Mouse (Mus musculus): ENCODE measurements at regions not wholly inside any gene's neighbourhood (a gene's known extent, or its start where the extent isn't known, plus 50 kb on each side); places are given as distances from the start of the nearest gene placed in this dataset.

DNA sequence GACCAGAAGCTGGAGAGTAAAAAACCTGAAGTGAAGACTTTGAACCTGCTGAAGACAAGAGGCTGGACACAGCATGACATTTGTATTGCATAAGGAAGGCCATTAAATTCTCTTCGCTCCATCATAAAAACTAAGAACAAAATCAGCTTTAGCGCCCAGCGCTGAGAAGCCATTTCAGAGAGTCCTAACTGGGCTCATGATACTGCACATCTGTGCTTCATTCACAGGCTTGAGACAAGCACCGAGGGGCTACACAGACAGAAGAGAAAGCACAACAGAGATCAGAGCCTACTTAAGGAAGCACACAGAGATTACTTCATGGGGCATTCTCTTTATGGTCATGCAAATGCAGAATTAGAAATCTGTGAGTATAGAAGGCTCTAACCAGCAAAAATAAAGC lies 338.2 kb upstream of the G2e3 start:
- no peak for DNase-seq

DNA sequence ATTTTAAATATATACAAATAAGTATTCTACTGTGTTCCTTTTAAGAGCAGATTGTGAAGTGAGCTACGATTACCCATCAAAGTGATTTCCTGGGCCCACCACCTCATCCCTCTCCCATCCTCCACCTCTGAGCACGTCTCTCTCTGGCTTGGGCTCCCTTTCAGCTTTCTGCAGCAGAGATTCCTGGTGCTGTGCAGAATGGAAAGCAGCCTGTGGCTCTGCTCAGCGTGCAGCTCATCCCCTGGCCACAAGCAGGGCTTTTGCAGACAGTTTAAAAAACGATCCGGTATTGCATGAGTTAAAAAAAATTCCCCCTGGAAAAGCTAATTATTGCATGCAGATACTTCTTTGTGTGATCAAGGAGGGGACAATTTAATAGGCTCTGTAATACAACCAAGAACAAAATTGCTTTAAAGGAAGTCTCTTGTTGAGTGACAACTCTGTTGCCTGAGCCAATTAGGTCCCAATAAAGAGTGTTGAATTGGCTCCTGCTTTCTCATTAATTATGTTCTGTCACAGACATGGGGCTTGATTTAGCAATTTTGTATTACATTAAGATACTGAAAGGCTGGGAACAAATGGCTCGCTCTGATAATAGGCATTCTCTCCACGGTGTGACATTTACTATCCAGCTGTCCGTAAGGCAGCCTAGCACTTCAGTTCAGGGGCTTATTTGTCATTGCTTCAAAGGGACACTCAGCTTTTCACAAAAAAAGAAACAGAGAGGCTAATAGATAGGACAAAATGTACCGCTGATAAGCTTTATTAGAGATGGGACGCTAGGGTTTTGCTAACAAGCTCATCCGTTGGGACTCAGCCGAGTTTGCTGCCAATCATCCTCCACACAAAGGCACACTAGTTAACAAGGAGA lies 345.9 kb upstream of the G2e3 start:
- DNase-seq = peak; percentile 55

DNA sequence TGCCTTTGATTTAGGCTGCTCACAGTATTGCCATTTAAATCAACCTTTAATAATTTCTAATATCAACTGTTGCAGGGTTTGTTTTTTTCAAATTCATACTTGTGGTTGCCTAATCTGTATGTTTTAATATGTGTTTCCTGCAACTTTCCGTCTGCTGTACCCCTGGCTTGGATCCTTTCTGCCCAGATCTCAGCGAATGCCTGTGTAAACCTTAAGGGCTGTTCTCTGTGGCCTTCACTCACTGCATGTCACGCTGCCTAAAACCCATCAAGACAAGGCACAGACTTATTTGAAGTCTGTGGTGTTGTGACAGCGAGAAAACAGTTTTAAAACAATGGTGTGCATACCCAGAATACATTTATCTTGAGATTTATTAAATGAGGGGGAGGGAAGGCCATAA lies 346.8 kb upstream of the G2e3 start:
- no peak for DNase-seq

DNA sequence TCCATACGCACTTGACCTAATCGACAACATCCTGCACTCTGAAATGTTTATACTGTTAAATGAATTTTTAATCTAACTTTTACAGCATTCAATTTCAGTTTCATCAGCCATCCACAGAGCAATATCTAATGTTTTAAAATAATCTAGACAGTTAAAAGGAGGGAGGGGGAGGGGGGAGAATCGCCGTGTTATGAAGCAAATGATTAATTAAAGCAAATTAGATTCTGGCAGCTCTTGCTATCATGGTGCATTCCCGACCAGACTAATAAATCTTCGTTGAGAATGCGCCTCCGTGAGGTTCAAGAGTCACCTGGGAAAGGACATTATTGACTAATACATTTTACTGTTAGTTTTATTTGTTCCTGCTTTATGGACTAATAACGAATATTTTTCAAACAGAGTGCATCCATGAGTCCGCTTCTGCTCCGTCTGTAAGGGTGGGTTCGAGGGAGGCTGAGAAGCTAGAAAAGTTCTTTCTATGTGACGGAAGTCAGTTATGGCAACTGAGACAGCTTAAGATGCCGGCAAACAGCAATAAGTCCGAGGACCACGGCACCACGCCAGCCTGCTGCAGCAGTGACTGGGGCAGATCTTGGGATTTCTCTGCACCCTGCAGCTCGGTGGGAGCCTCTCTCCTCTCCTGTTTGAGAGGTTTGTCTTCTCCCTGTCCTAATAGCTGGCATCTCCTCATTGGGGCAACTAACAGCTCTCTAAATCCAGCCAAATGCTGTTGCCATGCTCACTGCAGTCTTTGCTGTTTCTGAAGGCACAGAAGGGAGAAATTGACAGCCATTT lies 347.4 kb upstream of the G2e3 start:
- no peak for DNase-seq

DNA sequence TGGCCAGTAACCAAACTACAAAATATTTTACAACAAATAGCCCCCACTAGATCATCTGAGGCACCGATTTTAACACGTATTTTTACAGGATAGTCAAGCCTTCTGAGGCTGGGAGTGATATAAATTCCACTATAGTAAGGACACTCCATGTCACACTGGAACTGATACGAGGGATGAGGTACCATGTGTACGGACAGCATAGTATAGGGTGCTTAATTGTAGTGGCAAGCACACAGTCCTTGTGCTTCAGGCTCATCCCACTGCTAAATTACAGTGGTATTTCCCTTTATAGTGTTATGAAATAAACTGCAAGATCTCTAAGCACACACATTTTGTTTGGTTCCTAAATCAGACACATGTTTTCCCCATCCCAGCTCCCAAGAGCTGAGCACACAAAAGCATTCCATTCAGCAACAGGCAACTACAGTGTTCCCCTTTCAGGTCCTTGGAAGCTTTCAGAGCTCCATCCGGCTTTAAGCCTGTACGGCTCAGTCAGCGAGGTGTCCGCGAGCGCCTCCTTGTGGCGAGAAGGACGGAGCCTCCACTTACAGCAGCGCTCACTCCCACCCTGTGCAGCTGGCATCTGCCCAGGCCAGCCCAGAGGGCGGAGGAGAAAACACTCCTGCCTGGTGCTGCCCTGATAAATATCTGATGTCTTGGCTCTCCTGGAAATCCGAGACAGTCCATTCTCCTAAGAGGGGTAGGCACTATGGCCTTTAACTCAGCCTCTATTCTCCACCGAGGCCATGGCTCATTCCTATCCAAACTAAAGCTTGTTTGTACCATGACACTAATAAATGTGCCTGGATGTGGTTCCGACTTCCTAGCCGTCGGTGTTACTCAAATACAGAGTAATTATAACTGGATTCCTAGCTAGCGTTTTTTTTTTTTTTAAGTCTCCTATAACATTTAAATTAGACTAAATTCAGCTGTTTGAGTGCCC lies 348.3 kb upstream of the G2e3 start:
- DNase-seq = peak; percentile 88

DNA sequence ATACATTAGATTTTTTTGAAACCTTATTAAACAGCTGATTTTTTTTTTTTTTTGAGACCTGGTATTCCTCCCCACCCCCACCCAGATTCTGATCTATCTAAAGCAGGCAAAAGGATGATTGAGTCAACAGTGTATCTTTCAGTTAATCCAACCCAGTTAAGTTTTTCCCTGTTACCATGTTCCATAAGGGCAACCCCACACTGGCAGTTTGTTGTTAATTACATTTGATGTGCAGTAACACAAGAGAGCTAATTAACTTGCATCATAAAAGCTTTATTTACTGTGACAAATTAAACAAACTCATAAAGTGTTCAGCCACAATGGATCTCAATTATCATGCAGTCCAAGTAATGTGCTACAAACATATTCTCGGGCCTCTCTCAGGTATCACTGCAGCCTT lies 346.8 kb upstream of the Prkd1 start:
- DNase-seq = no peak

DNA sequence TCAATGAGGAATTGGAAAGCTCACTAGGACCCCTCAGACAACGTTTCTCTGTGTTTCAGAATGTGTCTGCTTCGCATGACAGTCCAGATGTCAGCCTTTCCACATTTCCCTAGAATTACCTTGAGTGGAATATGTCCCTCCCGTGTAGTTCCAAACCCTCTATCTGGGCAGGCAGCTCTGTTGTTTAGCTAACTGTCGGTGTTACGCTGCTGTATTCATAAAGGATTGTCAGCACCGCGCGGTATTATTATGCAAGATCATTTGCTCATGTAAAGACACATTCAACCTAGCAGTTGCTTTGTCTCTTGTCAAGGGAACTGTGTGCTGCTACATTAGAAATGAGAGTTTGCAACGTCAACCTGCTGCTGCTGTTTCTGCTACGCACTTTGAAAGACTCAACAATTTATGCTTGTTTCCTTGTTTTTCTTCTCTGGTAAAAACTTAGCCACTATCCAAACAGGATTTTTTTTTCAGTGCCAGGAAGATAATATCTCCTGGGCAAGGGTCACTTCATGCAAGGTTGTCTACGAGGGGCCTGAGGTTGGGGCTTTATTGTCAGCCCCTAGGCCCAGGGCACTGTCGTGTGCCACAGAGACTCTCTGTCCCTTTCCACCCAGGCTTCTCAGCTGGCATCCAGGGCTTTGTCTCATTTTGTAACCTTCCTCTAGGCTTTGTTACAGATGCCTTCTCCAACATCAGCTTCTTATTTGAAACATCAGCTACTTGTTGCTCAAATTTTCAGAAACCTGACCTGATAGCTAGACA lies 340.8 kb upstream of the Prkd1 start:
- no peak for DNase-seq

DNA sequence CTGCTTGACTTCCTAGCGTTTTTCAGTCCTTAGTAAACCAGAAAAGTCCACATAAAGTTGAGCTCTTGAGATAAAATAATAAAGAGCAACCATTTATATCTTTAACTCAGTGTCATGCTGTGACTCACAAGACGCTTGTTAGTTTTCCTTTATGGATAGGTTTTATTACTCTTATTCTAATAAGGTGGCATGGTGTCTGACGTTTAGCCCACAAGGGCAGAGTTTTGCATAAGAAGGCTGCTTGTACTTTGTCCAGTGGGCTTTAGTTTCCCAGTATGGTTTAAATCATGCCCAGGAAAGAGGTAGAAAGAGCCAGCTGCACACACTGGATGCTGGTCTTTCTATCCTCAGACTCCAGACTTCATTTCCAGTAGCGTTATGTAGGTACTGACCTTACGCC lies 332.4 kb upstream of the Prkd1 start:
- no peak for DNase-seq

DNA sequence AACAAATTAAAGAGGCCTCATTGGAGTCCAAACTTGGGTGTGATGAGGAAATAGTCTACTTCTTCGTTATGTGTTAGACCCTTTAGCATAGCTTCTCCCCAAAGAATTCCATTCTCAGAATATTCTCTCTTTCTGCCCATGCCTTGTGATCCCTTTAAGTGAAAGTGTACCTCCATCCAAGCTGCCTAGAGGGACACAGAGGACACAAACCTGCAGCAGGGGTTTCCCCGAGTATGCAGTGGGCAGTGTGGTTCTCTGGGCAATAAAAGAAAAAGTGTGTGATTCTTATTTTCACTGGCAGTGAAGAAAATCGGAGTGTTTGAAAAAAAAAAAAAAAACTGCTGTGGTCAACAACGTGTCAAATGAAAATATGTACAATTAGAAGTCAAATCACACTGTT lies 331.9 kb upstream of the Prkd1 start:
- DNase-seq = no peak

DNA sequence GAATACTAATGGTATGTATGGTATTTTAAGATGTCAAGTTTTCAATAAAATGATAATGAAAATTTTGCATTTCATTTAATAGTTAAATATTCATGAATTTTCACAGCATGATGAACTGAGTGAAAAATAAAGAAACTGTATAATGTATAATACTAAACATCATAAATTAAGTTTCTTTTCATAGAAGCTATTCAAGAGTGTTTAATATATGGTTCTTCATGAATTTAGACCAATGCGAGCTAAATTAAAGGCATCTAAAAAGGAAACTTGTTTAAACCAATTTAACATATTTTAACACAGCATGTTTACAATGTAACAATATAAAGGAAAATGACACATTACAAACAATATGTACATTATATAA lies 321.8 kb upstream of the Prkd1 start:
- DNase-seq = no peak

DNA sequence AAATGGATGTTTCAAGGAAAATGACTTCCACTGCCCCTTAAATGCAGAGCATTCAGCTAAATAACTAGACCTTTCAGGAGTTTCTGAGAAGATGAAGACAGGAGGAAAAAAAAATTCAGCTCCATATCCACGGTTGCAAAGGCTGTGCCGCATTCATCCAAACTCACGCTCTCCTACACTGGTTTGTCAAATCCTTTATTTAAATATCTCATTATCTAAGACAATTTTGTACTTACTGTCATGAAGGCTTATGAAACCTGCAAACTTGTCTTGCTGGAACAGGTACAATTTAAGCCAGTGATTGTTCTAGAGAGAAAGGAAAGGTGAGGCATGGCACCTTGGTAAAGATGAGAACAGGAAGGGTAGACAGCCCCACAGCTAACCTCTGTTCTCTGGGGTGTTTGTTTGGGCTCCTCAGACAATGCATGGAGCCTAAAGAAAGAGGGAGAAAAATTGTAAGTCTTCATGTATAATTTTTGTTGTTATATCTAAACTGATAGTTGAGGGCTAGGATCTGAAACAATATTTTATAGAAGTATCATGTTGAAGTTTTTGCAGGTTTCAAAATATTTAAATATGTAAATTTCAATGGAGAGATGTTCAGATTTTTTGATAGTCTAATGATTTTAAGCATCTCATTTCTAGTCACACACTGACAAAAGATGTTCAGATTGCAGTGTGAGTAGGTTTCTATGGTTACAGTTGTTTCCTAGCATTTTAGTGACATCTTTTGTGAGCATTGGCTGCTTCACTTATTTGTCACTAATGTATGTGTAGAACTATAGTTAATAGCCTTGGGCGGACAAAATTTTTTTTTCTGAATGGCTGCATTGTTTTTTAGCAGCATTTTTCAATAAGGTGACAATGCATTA lies 321.2 kb upstream of the Prkd1 start:
- no peak for DNase-seq

DNA sequence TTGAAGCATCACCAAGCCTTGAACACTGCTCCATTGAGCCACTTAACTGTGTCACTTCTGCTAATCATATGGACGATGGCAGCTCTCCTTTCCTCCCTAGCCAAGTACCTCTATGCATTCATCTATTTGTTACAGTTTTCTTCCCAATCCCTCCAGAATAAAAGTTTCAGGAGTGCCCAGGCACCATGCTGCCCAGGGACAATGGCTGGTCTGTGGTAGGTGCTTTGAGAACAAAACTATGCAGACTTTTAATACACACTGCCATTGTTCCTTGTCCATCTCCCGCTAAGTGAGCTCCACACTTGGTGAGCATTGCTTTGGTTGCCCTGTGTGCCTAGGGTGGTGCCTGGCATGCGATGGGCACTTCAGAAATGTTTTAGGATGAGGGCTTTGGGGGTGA lies 320.5 kb upstream of the Prkd1 start:
- peak; percentile 17 for DNase-seq

DNA sequence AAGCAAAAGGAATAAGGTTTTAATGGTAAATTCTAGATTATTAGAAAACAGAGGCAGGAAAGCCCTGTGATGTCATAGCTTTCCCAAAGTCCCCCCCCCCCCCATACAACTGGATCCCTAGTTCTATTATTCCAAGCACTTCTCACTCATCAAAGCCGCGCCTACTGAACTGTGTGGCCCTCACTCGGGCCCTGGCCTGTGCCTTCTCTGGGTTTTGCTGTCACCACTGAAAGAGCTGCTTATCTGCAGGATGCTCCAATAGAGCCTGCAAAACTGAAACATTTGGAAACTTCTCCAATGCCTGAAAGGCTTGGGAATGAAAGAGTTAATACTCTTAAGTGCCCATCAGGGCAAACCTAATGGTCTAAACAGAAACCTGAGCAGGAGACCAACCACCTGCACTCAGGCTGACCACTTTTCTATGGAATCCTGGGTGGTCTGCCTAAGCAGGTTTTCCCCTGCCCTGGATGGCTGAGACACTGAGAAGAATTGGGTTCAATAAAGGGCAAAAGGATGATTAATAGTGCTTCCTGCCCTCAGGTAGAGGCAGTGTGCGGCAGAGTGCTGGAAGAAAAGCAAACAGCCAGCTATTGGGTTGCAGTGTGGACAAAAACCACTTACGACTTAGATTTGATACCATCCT lies 318.4 kb upstream of the Prkd1 start:
- peak; percentile 34 for DNase-seq

DNA sequence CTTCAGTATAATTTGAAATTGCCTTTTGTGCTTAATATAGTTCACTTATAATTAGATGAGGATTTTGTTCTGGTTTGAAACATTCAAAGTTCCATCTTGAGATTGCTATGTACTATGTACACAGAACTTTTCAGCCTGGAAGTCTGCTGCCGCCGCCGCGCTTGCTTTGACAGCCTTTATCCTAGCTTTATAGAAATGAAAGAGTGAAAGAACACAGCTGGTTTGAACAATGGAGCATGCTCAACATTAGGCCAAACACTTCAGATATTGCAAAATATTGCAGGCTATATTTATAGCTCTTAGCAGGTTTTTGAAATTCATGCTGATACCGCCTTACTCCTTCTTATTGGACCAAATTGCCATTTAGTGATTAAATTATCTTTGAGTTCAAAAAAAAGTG lies 305.1 kb upstream of the Prkd1 start:
- no peak for DNase-seq

DNA sequence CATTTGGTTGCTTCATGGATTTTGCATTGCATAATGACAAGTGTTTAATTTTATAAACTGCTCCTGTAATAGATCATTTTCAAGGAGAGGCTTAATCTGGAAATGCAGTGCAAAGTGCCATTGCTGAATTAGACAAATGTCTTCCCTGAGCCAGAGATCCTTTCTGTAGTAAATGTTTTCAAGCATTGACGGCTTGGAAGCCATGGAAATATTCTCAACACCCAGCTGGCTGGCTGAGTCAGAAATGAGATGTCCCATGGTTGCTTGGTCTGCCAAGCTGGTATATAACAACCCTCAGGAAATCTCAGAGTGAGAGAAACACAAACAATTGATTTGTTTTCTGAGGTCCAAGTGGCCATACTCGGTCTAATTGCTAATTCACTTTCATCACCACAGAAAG lies 298.1 kb upstream of the Prkd1 start:
- DNase-seq = no peak

DNA sequence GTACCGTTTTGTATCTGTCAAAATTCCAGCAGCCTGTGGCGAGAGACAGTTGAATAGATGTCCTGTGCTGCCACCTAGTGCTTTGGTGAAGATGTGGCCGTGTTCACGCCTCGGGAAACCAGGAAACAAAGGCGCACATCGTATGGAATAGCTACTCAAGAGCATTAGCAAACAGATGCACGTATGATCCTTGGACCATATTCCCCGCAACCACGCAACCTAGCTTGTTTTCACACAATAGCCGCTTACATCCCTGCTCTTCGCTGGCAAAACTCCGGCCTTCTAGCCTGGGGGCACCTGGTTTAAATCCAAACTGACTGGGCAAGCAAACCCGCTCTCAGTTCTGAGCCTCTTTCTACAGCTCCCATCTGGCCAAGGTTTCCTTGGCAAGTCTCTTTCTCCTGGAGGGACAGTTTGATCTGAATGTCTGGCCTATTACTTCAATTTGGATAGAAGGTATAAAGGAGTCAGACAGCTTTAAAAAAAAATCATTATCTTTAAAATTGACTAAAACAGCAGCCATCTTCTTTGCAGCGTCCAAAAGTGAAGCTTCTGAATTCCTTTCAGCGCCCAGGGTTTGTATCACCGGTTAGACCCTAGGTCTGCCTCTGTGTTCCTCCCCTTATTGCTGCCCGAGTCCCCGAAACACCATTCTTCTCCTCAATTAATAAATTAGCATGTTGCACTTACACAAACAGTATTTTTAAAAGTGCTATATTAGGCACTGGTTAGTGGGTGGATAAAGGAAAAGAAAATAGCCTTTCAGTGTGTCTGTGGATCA lies 295.0 kb upstream of the Prkd1 start:
- peak; percentile 89 for DNase-seq

DNA sequence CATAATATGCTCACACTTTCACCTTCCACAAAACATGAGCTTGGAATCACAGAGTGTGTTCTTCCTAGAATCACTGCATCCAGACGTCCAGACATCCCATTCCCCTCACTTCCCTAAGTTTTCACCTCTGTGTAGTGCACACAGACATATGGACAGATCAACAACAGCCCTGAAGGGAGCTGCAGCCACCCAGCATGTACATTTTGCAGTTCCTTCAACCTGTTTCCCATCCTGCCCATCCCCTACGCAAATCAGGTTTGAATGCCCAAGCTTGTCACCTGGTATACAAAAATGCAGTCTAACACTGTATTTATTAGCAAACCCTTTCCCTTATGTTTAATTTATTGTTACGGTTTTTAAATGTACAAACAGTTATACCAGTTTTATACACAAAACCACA lies 294.4 kb upstream of the Prkd1 start:
- no peak for DNase-seq

DNA sequence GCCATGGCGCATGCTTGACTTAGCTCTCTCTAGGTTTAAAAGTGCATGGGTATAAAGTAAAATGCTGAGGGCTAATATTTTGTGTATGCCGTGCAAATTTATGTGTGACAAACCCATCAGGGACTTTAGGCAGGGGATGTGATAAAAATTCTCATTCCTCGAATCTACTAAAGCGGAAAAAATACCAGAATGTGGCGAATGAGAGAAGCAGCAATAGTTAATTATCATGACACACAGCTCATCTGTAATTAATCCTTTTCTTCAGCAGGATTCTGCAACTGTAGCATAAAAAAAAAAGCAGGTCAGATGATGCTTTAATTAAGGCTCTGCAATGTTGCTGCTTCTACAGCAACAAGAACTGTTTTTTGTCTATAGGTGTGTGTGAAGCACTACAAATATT lies 286.6 kb upstream of the Prkd1 start:
- no peak for DNase-seq

DNA sequence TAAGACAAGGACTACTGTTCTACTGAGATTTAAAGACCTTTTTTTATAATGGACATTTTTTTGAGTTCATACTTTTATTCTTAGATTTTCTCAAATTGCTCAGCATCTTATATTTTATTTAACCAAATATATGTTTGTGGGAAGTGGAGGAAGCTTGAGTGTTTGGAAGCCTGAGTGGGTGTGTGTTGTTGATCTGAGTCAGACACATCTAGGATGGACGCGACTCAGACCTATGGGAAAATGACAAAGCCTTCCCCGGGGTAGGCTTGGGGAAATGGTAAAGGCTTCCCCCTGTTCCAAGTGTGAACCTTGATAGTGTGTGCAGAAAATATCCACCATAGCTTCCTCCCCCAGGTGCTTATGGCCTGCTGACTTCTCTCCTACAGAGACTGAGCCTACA lies 283.6 kb upstream of the Prkd1 start:
- DNase-seq = no peak

DNA sequence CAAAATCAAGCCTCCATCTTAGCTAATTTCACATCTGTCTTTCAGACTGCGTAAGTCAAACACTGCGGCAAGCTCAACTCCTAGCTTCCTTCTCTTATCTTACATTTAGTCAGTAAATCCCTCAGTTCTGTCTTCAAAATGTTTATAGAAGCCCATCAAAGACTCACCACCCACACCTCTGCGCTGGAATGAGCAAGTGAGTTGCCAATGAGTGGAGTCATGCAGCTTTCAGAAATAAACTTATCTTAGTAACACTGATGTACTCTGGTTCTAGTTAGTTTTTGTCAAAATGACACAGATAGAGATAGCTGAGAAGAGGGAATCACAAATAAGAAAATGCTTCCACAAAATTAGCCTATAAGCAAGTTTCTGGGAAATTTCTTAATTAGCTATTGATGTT lies 280.7 kb upstream of the Prkd1 start:
- no peak for DNase-seq
